Mouse (Mus musculus): ENCODE data around the gene Fam240b.

GRCm38 (mm10) chr13:64514247-64514646 is 16.7 kb upstream of the Fam240b start:
- TF ChIP-seq CTCF (IDR thresholded peaks at IDR 0.05; ENCODE audit: low read depth, low read length) (no peak), POLR2A (IDR thresholded peaks at IDR 0.05; ENCODE audit: extremely low read depth, insufficient read depth, low read length) (no peak)
